In the genomic region with DNA sequence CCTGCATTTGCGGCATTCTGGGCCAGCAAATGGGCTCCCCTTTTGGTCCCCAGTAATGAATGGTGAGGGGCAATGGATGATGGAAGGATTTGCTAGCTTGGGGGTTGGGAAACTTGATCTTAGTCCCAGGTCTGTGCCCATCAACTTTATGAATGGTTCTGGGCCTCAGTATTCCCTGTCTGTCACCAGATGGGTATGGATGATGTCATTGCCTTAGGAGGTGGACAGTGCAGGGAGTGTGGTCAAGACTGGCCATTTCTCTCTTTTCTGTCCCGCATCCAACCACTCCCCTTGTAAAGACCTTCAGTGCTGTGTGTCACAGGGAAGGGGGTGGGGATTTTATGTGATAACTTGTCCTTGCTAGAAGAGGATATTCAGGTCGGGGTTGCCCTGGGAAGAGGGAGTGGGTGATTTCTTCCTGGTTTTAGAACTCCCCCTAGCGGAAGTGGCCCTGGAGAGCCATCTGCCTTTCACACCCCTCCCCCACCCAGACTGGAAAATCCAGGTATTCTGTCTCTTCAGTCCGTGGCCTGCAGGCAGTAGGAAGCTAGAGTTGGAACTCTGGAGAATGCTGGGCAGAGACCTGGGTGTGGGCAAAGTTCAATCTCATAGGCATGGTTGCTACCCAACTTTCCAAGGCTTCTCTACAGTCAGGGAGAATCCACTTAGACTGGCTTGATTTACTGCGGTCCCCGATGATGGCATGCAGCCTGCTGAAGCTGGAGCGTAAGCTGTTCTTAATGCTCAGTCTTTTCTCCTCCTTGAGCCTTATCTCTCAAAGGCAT, we compare ENCODE assay signal across 8 mouse cellular contexts. TPM values are rescaled to one million over a fixed set of nuclear protein-coding genes. Genes with fewer than 3 reads are reported as not detected.
DNase-seq lines count a peak whose midpoint lies in the region; ATAC-seq and TF ChIP-seq lines count a peak whose summit lies in the region.

No protein-coding gene starts in this region.

- TF ChIP-seq CTCF in left cerebral cortex, adult 2 months (IDR thresholded peaks at IDR 0.05), result peak; percentile 58
- TF ChIP-seq CTCF in kidney, adult 2 months (conservative IDR thresholded peaks at IDR 0.05; ENCODE audit: insufficient read depth, insufficient read length, low read depth, low read length), result peak; percentile 49
- peak; percentile 64 for TF ChIP-seq CTCF in lung, embryonic 14.5 days (IDR thresholded peaks at IDR 0.05; ENCODE audit: low read depth)
- TF ChIP-seq CTCF in small intestine, adult 2 months (IDR thresholded peaks at IDR 0.05; ENCODE audit: extremely low read depth, insufficient read length, insufficient replicate concordance, low read depth, low read length), result peak; percentile 67; the same call in 1 of the 2 replicates

- H3K27me3 ChIP-seq in forebrain, embryonic 13.5 days, result no peaks in the 10 kb centered on the region
- H3K27me3 ChIP-seq in kidney, adult 2 months (replicated peaks; ENCODE audit: control insufficient read depth, insufficient read depth, low read length), result no peaks in the 10 kb centered on the region
- H3K27me3 ChIP-seq in lung, embryonic 14.5 days (ENCODE audit: insufficient read depth, low read length), result no peaks in the 10 kb centered on the region
- H3K27me3 ChIP-seq in small intestine, adult 2 months (ENCODE audit: control insufficient read depth, insufficient read depth, low read length), result no peaks in the 10 kb centered on the region

- H3K4me2 ChIP-seq in forebrain, embryonic 13.5 days, result peak overlapping the region; percentile 66
- peak overlapping the region; percentile 78 for H3K4me2 ChIP-seq in lung, embryonic 14.5 days

- H3K9me3 ChIP-seq in forebrain, embryonic 13.5 days (replicated peaks), result no peaks in the 10 kb centered on the region
- no peaks in the 10 kb centered on the region for H3K9me3 ChIP-seq in lung, embryonic 14.5 days (ENCODE audit: low read depth, low read length)

- peaks cover 54% of the 10 kb centered on the region for H3K4me1 ChIP-seq in forebrain, embryonic 13.5 days
- H3K4me1 ChIP-seq in kidney, adult 2 months (ENCODE audit: control insufficient read depth, insufficient read depth, low read length), result peaks cover 38% of the 10 kb centered on the region
- H3K4me1 ChIP-seq in lung, embryonic 14.5 days (ENCODE audit: insufficient read depth), result peaks cover 43% of the 10 kb centered on the region
- peaks cover 42% of the 10 kb centered on the region for H3K4me1 ChIP-seq in small intestine, adult 2 months (ENCODE audit: control insufficient read depth, insufficient read depth, insufficient read length, low read length)

- peak overlapping the region; percentile 98 for H3K27ac ChIP-seq in left cerebral cortex, adult 2 months
- peak overlapping the region; percentile 97 for H3K27ac ChIP-seq in forebrain, embryonic 13.5 days
- H3K27ac ChIP-seq in kidney, adult 2 months (ENCODE audit: insufficient read depth, low read depth, low read length), result peak overlapping the region; percentile 87
- H3K27ac ChIP-seq in lung, embryonic 14.5 days (ENCODE audit: low read depth), result peak overlapping the region; percentile 96
- H3K27ac ChIP-seq in small intestine, adult 2 months (ENCODE audit: insufficient read depth, low read depth, low read length), result peak overlapping the region; percentile 99

- H3K36me3 ChIP-seq in forebrain, embryonic 13.5 days (ENCODE audit: poor library complexity, severe bottlenecking), result no peaks in the 10 kb centered on the region
- no peaks in the 10 kb centered on the region for H3K36me3 ChIP-seq in kidney, adult 2 months (ENCODE audit: control insufficient read depth, insufficient read depth, low read length)
- peaks cover 3% of the 10 kb centered on the region; the same call in 1 of the 2 replicates for H3K36me3 ChIP-seq in lung, embryonic 14.5 days (ENCODE audit: insufficient read depth)
- peaks cover 6% of the 10 kb centered on the region; the same call in 1 of the 2 replicates for H3K36me3 ChIP-seq in small intestine, adult 2 months (ENCODE audit: control insufficient read depth, insufficient read depth, low read length)

- H3K9ac ChIP-seq in forebrain, embryonic 13.5 days, result peak overlapping the region; percentile 98
- H3K9ac ChIP-seq in lung, embryonic 14.5 days, result peak overlapping the region; percentile 93

- no peak for TF ChIP-seq POLR2A in kidney, adult 2 months (IDR thresholded peaks at IDR 0.05; ENCODE audit: low read depth, low read length)
- no peak for TF ChIP-seq POLR2A in small intestine, adult 2 months (IDR thresholded peaks at IDR 0.05; ENCODE audit: low read depth, low read length)

- intact Hi-C loops in left cerebral cortex, adult 2 months (cut with DNase I), result loop anchor here (1.0 to 2.0 kb wide), 2 partner anchors 40 to 83 kb away; a partner anchor contains a TSS
- intact Hi-C loops in gastrocnemius, postnatal 14 days (cut with DNase I; ENCODE audit: low total_unique reads), result no loop called here

- peak overlapping the region; percentile 75 for H3K4me3 ChIP-seq in left cerebral cortex, adult 2 months
- peak overlapping the region; percentile 94 for H3K4me3 ChIP-seq in forebrain, embryonic 13.5 days
- H3K4me3 ChIP-seq in kidney, adult 2 months (ENCODE audit: insufficient read depth, low read depth, low read length), result peak overlapping the region; percentile 90; the same call in 1 of the 2 replicates
- H3K4me3 ChIP-seq in lung, embryonic 14.5 days (ENCODE audit: low read depth, low read length), result peak overlapping the region; percentile 92
- peak overlapping the region; percentile 95 for H3K4me3 ChIP-seq in small intestine, adult 2 months (ENCODE audit: low read depth, low read length)

- no peak for ATAC-seq in forebrain, embryonic 13.5 days
- no peak for ATAC-seq in lung, embryonic 14.5 days (ENCODE audit: insufficient read depth)

- DNase-seq in left cerebral cortex, adult 2 months (ENCODE audit: extremely low spot score in 1 of 2, low spot score in 2 of 2), result no peak
- no peak for DNase-seq in left cerebral cortex, adult 11 months (ENCODE audit: low spot score)
- peak; percentile 75 to 77 for DNase-seq in adrenal gland, postnatal 36 days
- DNase-seq in kidney, adult 2 months, result peak; percentile 87
- peak; percentile 68 for DNase-seq in lung, embryonic 14.5 days
- DNase-seq in gastrocnemius, postnatal 14 days, result no peak

- WGBS in forebrain, embryonic 13.5 days, result 33% methylated on average over 8 of the region's 8 CpGs
- 15% methylated on average over 8 of the region's 8 CpGs for WGBS in kidney, adult 2 months
- 13% methylated on average over 8 of the region's 8 CpGs for WGBS in lung, embryonic 14.5 days
- 15% methylated on average over 8 of the region's 8 CpGs for WGBS in small intestine, adult 2 months

RNA-seq across cellular contexts. Expression of a gene that starts 2.8 kb away (rescaled TPM):
- total RNA-seq in left cerebral cortex, adult 2 months (2021), result 100 to 1,000 TPM; 174 to 191 TPM
- total RNA-seq in adrenal gland, postnatal 36 days (2021), result 100 to 1,000 TPM; 103 to 128 TPM
- polyA plus RNA-seq in forebrain, embryonic 13.5 days (2015; fragmentation: Nextera tagmentation; extraction: Ambion mirVana), result 95.3 and 109 TPM in 2 replicates
- polyA plus RNA-seq in kidney, adult 2 months (2012; rRNA removed), result 106 and 110 TPM in 2 replicates
- 110 and 123 TPM in 2 replicates for polyA plus RNA-seq in lung, embryonic 14.5 days (2014; fragmentation: Nextera tagmentation; extraction: Ambion mirVana)
- polyA plus RNA-seq in small intestine, adult 2 months (2012; rRNA removed), result 165 and 397 TPM in 2 replicates
- 10 to 100 TPM; 29.9 to 39.5 TPM for total RNA-seq in gastrocnemius, postnatal 14 days (2021)

RNA-seq across cellular contexts. Expression of a gene that starts 19.4 kb away (rescaled TPM):
- 100 to 1,000 TPM; 326 to 327 TPM for total RNA-seq in left cerebral cortex, adult 2 months (2021)
- total RNA-seq in adrenal gland, postnatal 36 days (2021), result 100 to 1,000 TPM; 851 to 921 TPM
- 386 and 461 TPM in 2 replicates for polyA plus RNA-seq in forebrain, embryonic 13.5 days (2015; fragmentation: Nextera tagmentation; extraction: Ambion mirVana)
- polyA plus RNA-seq in kidney, adult 2 months (2012; rRNA removed), result 118 and 181 TPM in 2 replicates
- polyA plus RNA-seq in lung, embryonic 14.5 days (2014; fragmentation: Nextera tagmentation; extraction: Ambion mirVana), result 663 and 721 TPM in 2 replicates
- polyA plus RNA-seq in small intestine, adult 2 months (2012; rRNA removed), result 10.2 and 22.0 TPM in 2 replicates
- 100 to 1,000 TPM; 607 to 676 TPM for total RNA-seq in gastrocnemius, postnatal 14 days (2021)

RNA-seq across cellular contexts. Expression of a gene that starts 25.9 kb away (rescaled TPM):
- 1 to 10 TPM in 1 of 2 experiments, not detected in 1; 1.0 TPM for total RNA-seq in left cerebral cortex, adult 2 months (2021)
- total RNA-seq in adrenal gland, postnatal 36 days (2021), result not detected
- 0.62 and 0.76 TPM in 2 replicates for polyA plus RNA-seq in forebrain, embryonic 13.5 days (2015; fragmentation: Nextera tagmentation; extraction: Ambion mirVana)
- not detected in 2 replicates for polyA plus RNA-seq in kidney, adult 2 months (2012; rRNA removed)
- polyA plus RNA-seq in lung, embryonic 14.5 days (2014; fragmentation: Nextera tagmentation; extraction: Ambion mirVana), result 0.32 TPM in 1 of 2 replicates, not detected in the other
- not detected in 2 replicates for polyA plus RNA-seq in small intestine, adult 2 months (2012; rRNA removed)
- total RNA-seq in gastrocnemius, postnatal 14 days (2021), result not detected

RNA-seq across cellular contexts. Expression of a gene that starts 35.2 kb away (rescaled TPM):
- total RNA-seq in left cerebral cortex, adult 2 months (2021), result 10 to 100 TPM; 19.5 to 21.3 TPM
- total RNA-seq in adrenal gland, postnatal 36 days (2021), result 10 to 100 TPM; 20.2 to 26.3 TPM
- 18.0 and 20.1 TPM in 2 replicates for polyA plus RNA-seq in forebrain, embryonic 13.5 days (2015; fragmentation: Nextera tagmentation; extraction: Ambion mirVana)
- polyA plus RNA-seq in kidney, adult 2 months (2012; rRNA removed), result 7.1 and 8.5 TPM in 2 replicates
- polyA plus RNA-seq in lung, embryonic 14.5 days (2014; fragmentation: Nextera tagmentation; extraction: Ambion mirVana), result 13.3 and 14.2 TPM in 2 replicates
- 1.7 and 3.7 TPM in 2 replicates for polyA plus RNA-seq in small intestine, adult 2 months (2012; rRNA removed)
- total RNA-seq in gastrocnemius, postnatal 14 days (2021), result 1 to 10 TPM; 6.0 to 6.7 TPM

RNA-seq across cellular contexts. Expression of a gene that starts 39.0 kb away (rescaled TPM):
- total RNA-seq in left cerebral cortex, adult 2 months (2021), result 10 to 100 TPM; 77.6 to 78.9 TPM
- total RNA-seq in adrenal gland, postnatal 36 days (2021), result 1 to 10 TPM; 2.8 to 3.6 TPM
- polyA plus RNA-seq in forebrain, embryonic 13.5 days (2015; fragmentation: Nextera tagmentation; extraction: Ambion mirVana), result 17.4 and 18.7 TPM in 2 replicates
- polyA plus RNA-seq in kidney, adult 2 months (2012; rRNA removed), result 2.0 TPM in 2 replicates
- 6.1 and 6.8 TPM in 2 replicates for polyA plus RNA-seq in lung, embryonic 14.5 days (2014; fragmentation: Nextera tagmentation; extraction: Ambion mirVana)
- polyA plus RNA-seq in small intestine, adult 2 months (2012; rRNA removed), result 0.43 and 0.44 TPM in 2 replicates
- 1 to 10 TPM in 1 of 2 experiments, under 1 TPM in 1; 0.84 to 1.5 TPM for total RNA-seq in gastrocnemius, postnatal 14 days (2021)

Comparison
In these comparisons a context has a peak if more than half of its experiments do, and no peak if none do; other contexts are left out.
1. DNase-seq: peak in adrenal gland, postnatal 36 days (2 of 2), kidney, adult 2 months (single experiment) and lung, embryonic 14.5 days (single experiment); none in left cerebral cortex, adult 2 months (0 of 2), left cerebral cortex, adult 11 months (single experiment) and gastrocnemius, postnatal 14 days (single experiment).
2. Peak in every context shown above with its lines, with median percentiles within 50 percentile points of each other: H3K27ac ChIP-seq, H3K4me3 ChIP-seq and CTCF ChIP-seq.